Mouse (Mus musculus) hindbrain, embryonic 10.5 days (tissue): ENCODE data around the gene Sult1d1. TPM values are rescaled to one million over a fixed set of nuclear protein-coding genes. Genes with fewer than 3 reads are reported as not detected.
"Not testable (repeated sequence)": the region's sequence is repeated elsewhere in the genome, so short reads cannot be mapped to it uniquely, and the experiment has no call there.

Experiments
- DNase-seq: peaks from one replicate; pipeline ENCODE4 v3.0.0-alpha.2; 2017; ENCODE audit warnings: low spot score
- H3K27ac ChIP-seq: fragments of 300-500 bp; sonication (generic); 2 replicates; pipeline ENCODE4 v1.5.1; 2016; ENCODE audit warnings: mild to moderate bottlenecking, moderate library complexity
- H3K27me3 ChIP-seq: fragments of 300-500 bp; sonication (generic); 2 replicates; pipeline ENCODE4 v1.6.1; 2016; ENCODE audit warnings: mild to moderate bottlenecking; ENCODE audit not compliant: poor library complexity, insufficient read depth, severe bottlenecking
- H3K36me3 ChIP-seq: fragments of 300-500 bp; sonication (generic); 2 replicates; pipeline ENCODE4 v1.6.1; 2016; ENCODE audit warnings: mild to moderate bottlenecking, moderate library complexity
- H3K4me1 ChIP-seq: fragments of 300-500 bp; sonication (generic); replicated peaks from 2 replicates; pipeline ENCODE4 v1.6.1; 2016; ENCODE audit warnings: mild to moderate bottlenecking
- H3K4me3 ChIP-seq: fragments of 300-500 bp; sonication (generic); 2 replicates; pipeline ENCODE4 v1.5.1; 2016; ENCODE audit warnings: mild to moderate bottlenecking, moderate library complexity
- H3K9me3 ChIP-seq: fragments of 300-500 bp; sonication (generic); 2 replicates; pipeline ENCODE4 v1.6.1; 2016; ENCODE audit warnings: mild to moderate bottlenecking, moderate library complexity
- WGBS: fragments of 180-500 bp; shearing (Covaris S2); methylation state at CpG from one replicate; pipeline ENCODE4 v1.1.7; 2016; 5-methylcytosine and 5-hydroxymethylcytosine counted together
- polyA plus RNA-seq: library from polyadenylated mRNA; unstranded; fragments of >200 nt; fragmentation: Nextera tagmentation; extraction: Ambion mirVana; gene quantifications from 2 replicates; pipeline ENCODE4 v1.2.1, GENCODE M21; 2016

Gene Sult1d1
- polyA plus RNA-seq, 1 experiment from 2014 or later: not detected

DNA sequence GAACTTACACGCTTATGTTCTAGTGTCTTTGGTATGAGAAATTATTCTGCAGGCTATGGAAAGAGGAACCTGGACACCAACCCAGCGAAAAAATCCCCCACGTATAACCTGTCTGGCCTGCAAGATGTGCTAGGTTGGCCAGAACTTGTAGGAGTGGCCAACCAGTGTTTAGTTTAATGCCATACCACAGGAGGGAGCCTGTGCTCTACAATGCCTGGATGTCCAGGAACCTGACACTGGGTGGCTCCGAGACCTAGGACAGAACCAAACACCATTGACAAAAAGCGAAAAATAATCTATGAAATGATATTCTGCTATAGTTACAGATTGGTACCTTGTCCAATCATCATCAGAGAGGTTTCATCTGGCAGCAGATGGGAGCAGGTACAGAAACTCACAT, 8.7 kb downstream of the Sult1d1 start:
- Histone ChIP-seq H3K36me3 (no peaks in the 10 kb centered on the region), H3K27me3 (no peaks in the 10 kb centered on the region), H3K9me3 (no peaks in the 10 kb centered on the region), H3K27ac (no peak overlapping the region), H3K4me3 (no peak overlapping the region), H3K4me1 (no peaks in the 10 kb centered on the region)
- DNase-seq: no peak
- 80% methylated on average over 5 of the region's 5 CpGs for WGBS

- no peak overlapping the region for H3K4me3 ChIP-seq
- no peaks in the 10 kb centered on the region for H3K4me1 ChIP-seq
- no peaks in the 10 kb centered on the region for H3K9me3 ChIP-seq
- H3K27ac ChIP-seq: no peak overlapping the region
- H3K36me3 ChIP-seq: no peaks in the 10 kb centered on the region
- no peaks in the 10 kb centered on the region for H3K27me3 ChIP-seq
- 27% methylated on average over 1 of the region's 1 CpGs for WGBS
- no peak for DNase-seq
These were observed 17.9 kb downstream of the Sult1d1 start for GRCm38 (mm10) chr5:87550935-87551334.

GRCm38 (mm10) chr5:87538111-87538510, 30.7 kb downstream of the Sult1d1 start, which contains the start of gene Sult1b1:
Sult1b1 (minus strand) TSS chr5:87538195.
- Histone ChIP-seq H3K36me3 (no peaks in the 10 kb centered on the region), H3K4me1 (no peaks in the 10 kb centered on the region), H3K4me3 (no peak within 1 kb of the TSS), H3K9me3 (no peaks in the 10 kb centered on the region), H3K27me3 (no peaks in the 10 kb centered on the region), H3K27ac (no peak within 1 kb of the TSS)
- no peak for DNase-seq
- WGBS: 92% methylated on average over 2 of the region's 2 CpGs

DNA sequence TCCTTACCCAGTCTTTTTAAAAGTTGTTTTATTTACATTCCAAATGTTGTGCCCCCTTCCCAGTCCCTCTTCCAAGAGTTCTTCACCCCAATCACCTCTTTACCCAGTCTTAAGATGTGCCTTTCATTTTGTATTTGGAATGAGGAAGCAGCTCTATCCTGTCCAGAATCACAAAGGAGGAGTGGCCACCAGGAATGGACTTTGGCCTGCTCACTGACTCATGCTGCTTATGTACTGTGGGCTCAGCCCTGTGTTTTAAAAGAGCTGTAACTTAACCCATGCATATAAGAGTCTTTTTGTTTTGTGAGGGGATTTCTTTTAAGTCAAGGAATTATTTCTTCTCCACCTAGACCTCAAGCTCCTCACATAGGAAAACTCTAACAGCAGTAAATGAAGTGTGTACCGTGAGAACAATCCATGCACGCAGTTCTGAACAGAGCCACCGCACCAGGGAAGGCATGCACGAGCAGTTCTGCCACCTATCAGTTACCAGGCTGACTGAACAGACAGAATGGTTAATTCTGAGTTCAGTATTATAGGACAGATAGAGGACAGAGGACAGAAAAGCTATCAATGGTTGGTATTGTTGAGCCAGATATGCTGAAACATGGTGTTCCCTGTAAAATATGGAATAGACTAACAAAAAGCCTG, 32.7 kb downstream of the Sult1d1 start:
- Histone ChIP-seq H3K4me1 (no peaks in the 10 kb centered on the region), H3K4me3 (no peak overlapping the region), H3K36me3 (no peaks in the 10 kb centered on the region), H3K27ac (no peak overlapping the region), H3K9me3 (no peaks in the 10 kb centered on the region), H3K27me3 (no peaks in the 10 kb centered on the region)
- no peak for DNase-seq
- 63% methylated on average over 4 of the region's 4 CpGs for WGBS

- 75% methylated on average over 2 of the region's 2 CpGs for WGBS
- DNase-seq: no peak
- H3K9me3 ChIP-seq: no peaks in the 10 kb centered on the region
- H3K4me3 ChIP-seq: no peak overlapping the region
- H3K4me1 ChIP-seq: no peaks in the 10 kb centered on the region
- H3K27ac ChIP-seq: no peak overlapping the region
- H3K27me3 ChIP-seq: no peaks in the 10 kb centered on the region
- H3K36me3 ChIP-seq: no peaks in the 10 kb centered on the region
These were observed 36.5 kb downstream of the Sult1d1 start for GRCm38 (mm10) chr5:87532288-87532687.

- DNase-seq, H3K9me3 ChIP-seq, H3K27me3 ChIP-seq, H3K4me3 ChIP-seq, H3K36me3 ChIP-seq, H3K27ac ChIP-seq, H3K4me1 ChIP-seq: not testable (repeated sequence)
- 86% methylated on average over 2 of the region's 2 CpGs for WGBS
These were observed 45.3 kb downstream of the Sult1d1 start for GRCm38 (mm10) chr5:87523561-87523960.

DNA sequence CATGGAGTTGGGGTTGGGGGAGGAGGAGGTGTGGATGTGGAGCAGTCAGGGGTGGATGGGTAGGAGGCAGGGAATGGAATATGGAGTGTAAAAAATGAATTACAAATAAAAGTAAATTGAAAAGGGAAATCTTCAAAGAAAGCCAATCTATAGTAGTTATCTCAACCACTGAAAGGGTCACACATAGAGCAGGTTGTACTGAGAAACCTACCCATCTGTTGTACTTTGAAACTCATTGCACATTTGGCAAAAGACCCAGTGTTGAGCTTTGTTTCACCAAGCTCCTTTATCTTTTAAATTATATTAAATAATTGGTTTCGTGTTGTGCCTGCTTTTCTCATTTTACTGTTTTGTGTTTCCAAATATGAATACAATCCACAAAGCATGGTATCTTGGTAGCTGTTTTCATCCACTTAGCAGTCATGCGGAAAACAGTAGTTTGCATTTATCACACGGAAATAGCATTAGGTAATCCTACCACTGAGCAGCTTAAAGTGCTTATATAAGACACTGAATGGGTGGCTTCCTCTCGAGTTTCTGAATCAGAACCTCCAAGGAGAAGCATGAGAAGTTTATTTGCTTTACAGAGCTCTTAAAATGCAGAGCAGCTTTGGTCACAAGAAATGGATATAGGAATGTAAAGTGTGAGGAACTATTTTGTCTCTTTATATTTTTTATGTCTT, 62.9 kb downstream of the Sult1d1 start:
- Histone ChIP-seq H3K9me3 (no peaks in the 10 kb centered on the region), H3K4me3 (no peak overlapping the region), H3K36me3 (no peaks in the 10 kb centered on the region), H3K4me1 (no peaks in the 10 kb centered on the region), H3K27me3 (no peaks in the 10 kb centered on the region), H3K27ac (no peak overlapping the region)
- no peak for DNase-seq
- 74% methylated on average over 4 of the region's 4 CpGs for WGBS

Other genes with a start within 250 kb of the Sult1d1 start
- gene Ugt2a3, start 231.8 kb downstream of the Sult1d1 start, polyA plus RNA-seq: not detected in 2 replicates
- not detected in 2 replicates for gene Ugt2b38, start 144.8 kb downstream of the Sult1d1 start, polyA plus RNA-seq
- gene Ugt2a2, start 86.8 kb downstream of the Sult1d1 start, polyA plus RNA-seq: not detected in 2 replicates
- not detected in 2 replicates for gene Gm43638, start 82.2 kb downstream of the Sult1d1 start, polyA plus RNA-seq
- not detected in 2 replicates for gene Ugt2a1, start 78.2 kb downstream of the Sult1d1 start, polyA plus RNA-seq
- not detected in 2 replicates for gene Sult1b1, start 30.8 kb downstream of the Sult1d1 start, polyA plus RNA-seq
- gene Sult1e1, start 22.6 kb upstream of the Sult1d1 start, polyA plus RNA-seq: not detected in 2 replicates
- gene Csn1s1, start 97.2 kb upstream of the Sult1d1 start, polyA plus RNA-seq: not detected in 2 replicates
- not detected in 2 replicates for gene Csn2, start 130.6 kb upstream of the Sult1d1 start, polyA plus RNA-seq
- gene Csn1s2a, start 205.5 kb upstream of the Sult1d1 start, polyA plus RNA-seq: not detected in 2 replicates
- not detected in 2 replicates for gene Csn1s2b, start 239.1 kb upstream of the Sult1d1 start, polyA plus RNA-seq